Mouse (Mus musculus): Measurements from ENCODE around the gene Itgal.

- no peak; a peak in 1 of 6 replicates for TF ChIP-seq CTCF (IDR thresholded peaks at IDR 0.05 in 2 of 3, conservative IDR thresholded peaks at IDR 0.05 in 1 of 3; ENCODE audit: control insufficient read depth in 1 of 3, insufficient read depth in 1 of 3, low read depth in 2 of 3, low read length in 3 of 3, poor library complexity in 1 of 3, severe bottlenecking in 1 of 3)
- TF ChIP-seq TBP (IDR thresholded peaks at IDR 0.05; ENCODE audit: low read depth, low read length), result no peak
- no peak for TF ChIP-seq CHD2 (IDR thresholded peaks at IDR 0.05; ENCODE audit: low read length)
Measured at GRCm38 (mm10) chr7:127273118-127273923, 22.7 kb upstream of the Itgal start.

Measured in MEL (cell line).